Mouse (Mus musculus): ENCODE measurements around the gene Tmem161b.

- TF ChIP-seq CTCF (IDR thresholded peaks at IDR 0.05; ENCODE audit: low read depth) (no peak), EP300 (IDR thresholded peaks at IDR 0.05; ENCODE audit: low read depth) (no peak)
Observed at GRCm38 (mm10) chr13:84251295-84251694, 29.2 kb downstream of the Tmem161b start.

Data from heart, postnatal 0 days (tissue).